8 mouse cellular contexts compared by ENCODE assay signal in the genomic region with DNA sequence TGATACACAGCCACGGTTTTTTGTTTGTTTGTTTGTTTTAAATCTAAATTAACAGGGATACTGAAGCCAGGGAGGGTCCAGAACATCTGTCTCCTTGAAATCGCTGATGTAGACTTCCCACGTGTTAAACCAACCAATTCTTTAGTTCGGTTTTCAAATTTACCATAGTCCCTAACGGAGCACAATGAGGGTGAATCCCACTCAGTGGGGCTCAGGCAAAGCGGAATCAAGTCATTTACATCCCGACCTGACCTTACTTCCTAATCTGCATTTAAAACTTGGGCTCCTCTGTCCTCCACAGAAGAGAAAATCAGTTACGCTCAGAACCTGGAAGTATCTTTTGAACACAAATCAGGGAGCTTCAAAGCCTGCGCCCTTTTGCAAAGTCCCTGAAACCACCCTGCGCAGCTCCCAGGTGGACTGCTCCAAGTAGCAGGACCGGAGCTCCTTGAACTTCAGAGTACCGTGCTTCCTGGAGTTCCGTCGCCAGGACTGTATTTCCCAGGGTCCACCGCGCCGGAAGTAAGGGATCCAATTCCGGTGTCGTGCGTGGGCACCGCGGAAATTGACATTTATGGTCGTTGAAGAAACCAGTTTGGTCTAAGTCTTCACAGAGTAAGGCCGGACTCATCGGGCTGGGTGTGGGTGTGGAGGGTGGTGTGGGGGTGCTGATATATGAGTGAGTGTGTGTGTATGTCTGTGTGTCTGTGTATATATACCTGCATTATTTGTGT. TPM values are rescaled to one million over a fixed set of nuclear protein-coding genes. Genes with fewer than 3 reads are reported as not detected.
A peak's percentile ranks its signal among the peaks of the same experiment; 100 is the strongest.
DNase-seq lines count a peak whose midpoint lies in the region; ATAC-seq lines count a peak whose summit lies in the region.

No protein-coding gene starts in this region.

- 0 out of 2 replicates have a peak, but pooled peaks cover 4% of the 10 kb centered on the region for H3K36me3 ChIP-seq in hindbrain, embryonic 11.5 days (ENCODE audit: control insufficient read depth, insufficient read depth, low read length)

- no peaks in the 10 kb centered on the region for H3K4me1 ChIP-seq in hindbrain, embryonic 11.5 days (replicated peaks; ENCODE audit: control insufficient read depth, insufficient read depth, low read length)

- peak; percentile 79 for DNase-seq in MN1 (ENCODE audit: low spot score)
- peak; percentile 75 for DNase-seq in cerebellum, adult 9-10 months
- peak; percentile 79 for DNase-seq in hindbrain, embryonic 11.5 days (ENCODE audit: low spot score)
- peak; percentile 67 to 77 for DNase-seq in layer of hippocampus, postnatal 10 days (ENCODE audit: low spot score in 2 of 2)
- peak; percentile 88 for DNase-seq in lung, postnatal 10 days
- peak; percentile 78 for DNase-seq in ovary, postnatal 36 days (ENCODE audit: low spot score)
- DNase-seq in thymus, postnatal 25 days = peak; percentile 79

- no peak overlapping the region for H3K27ac ChIP-seq in hindbrain, embryonic 11.5 days (ENCODE audit: low read depth, low read length)

- peak; percentile 98 for ATAC-seq in frontal cortex, adult (ENCODE audit: low TSS enrichment)
- ATAC-seq in hindbrain, embryonic 11.5 days (ENCODE audit: low FRiP score) = peak; percentile 91

- WGBS in hindbrain, embryonic 11.5 days = under 1% methylated on average over 25 of the region's 25 CpGs

- no peaks in the 10 kb centered on the region for H3K27me3 ChIP-seq in hindbrain, embryonic 11.5 days (ENCODE audit: control insufficient read depth, insufficient read depth, low read length)

- peak overlapping the region; percentile 78 for H3K4me3 ChIP-seq in hindbrain, embryonic 11.5 days (ENCODE audit: low read depth, low read length)

- peak overlapping the region; percentile 69 for H3K9ac ChIP-seq in hindbrain, embryonic 11.5 days (ENCODE audit: low read depth, low read length)

- H3K9me3 ChIP-seq in hindbrain, embryonic 11.5 days (ENCODE audit: control insufficient read depth, low read length) = no peaks in the 10 kb centered on the region

- H3K4me2 ChIP-seq in hindbrain, embryonic 11.5 days (replicated peaks; ENCODE audit: low read depth, low read length) = peak overlapping the region; percentile 81

RNA-seq across cellular contexts. Expression of a gene that starts 2.5 kb away (rescaled TPM):
- 2.4 and 2.6 TPM in 2 replicates for polyA plus RNA-seq in hindbrain, embryonic 11.5 days (2014; fragmentation: Nextera tagmentation; extraction: Ambion mirVana)
- 1 to 10 TPM; 6.2 to 7.6 TPM for total RNA-seq in layer of hippocampus, postnatal 10 days (2021)

RNA-seq across cellular contexts. Expression of a gene that starts 33.9 kb away (rescaled TPM):
- 12.5 and 12.9 TPM in 2 replicates for polyA plus RNA-seq in hindbrain, embryonic 11.5 days (2014; fragmentation: Nextera tagmentation; extraction: Ambion mirVana)
- 1 to 10 TPM; 4.4 to 4.5 TPM for total RNA-seq in layer of hippocampus, postnatal 10 days (2021)

RNA-seq across cellular contexts. Expression of a gene that starts 52.9 kb away (rescaled TPM):
- 2.2 and 2.6 TPM in 2 replicates for polyA plus RNA-seq in hindbrain, embryonic 11.5 days (2014; fragmentation: Nextera tagmentation; extraction: Ambion mirVana)
- 1 to 10 TPM; 2.4 to 4.0 TPM for total RNA-seq in layer of hippocampus, postnatal 10 days (2021)
